Mouse (Mus musculus): ENCODE data around the gene Ktn1.

GRCm38 (mm10) chr14:47735354-47735753 is 87.1 kb downstream of the Ktn1 start:
- TF ChIP-seq CTCF (IDR thresholded peaks at IDR 0.05; ENCODE audit: extremely low read depth, insufficient read depth, low read length) (no peak), POLR2A (IDR thresholded peaks at IDR 0.05; ENCODE audit: extremely low read depth, insufficient read depth, low read length) (no peak)
